Mouse (Mus musculus) frontal cortex, postnatal 36 days (tissue): ENCODE results near the gene Rrp12.

ENCODE experiments used
- DNase-seq, 2 experiments: peaks; one replicate each; pipeline ENCODE4 v3.0.0; 2022; ENCODE audit warnings: low spot score in 2 of 2

Rrp12 gene

GRCm38 (mm10) chr19:41829381-41830105, 66.4 kb downstream of the Rrp12 start, which contains the start of gene Frat1:
Frat1 (plus strand) TSS chr19:41829970.
- DNase-seq = peak; percentile 93 to 94

GRCm38 (mm10) chr19:41828941-41829340, 67.0 kb downstream of the Rrp12 start:
- no peak for DNase-seq

- no peak for DNase-seq
Measured at GRCm38 (mm10) chr19:41826529-41826928, 69.4 kb downstream of the Rrp12 start.

GRCm38 (mm10) chr19:41824950-41825349, 71.0 kb downstream of the Rrp12 start:
- no peak for DNase-seq

GRCm38 (mm10) chr19:41822589-41822988, 73.4 kb downstream of the Rrp12 start:
- DNase-seq = no peak

- DNase-seq = no peak
Measured at GRCm38 (mm10) chr19:41821436-41821835, 74.5 kb downstream of the Rrp12 start.

- no peak for DNase-seq
Measured at GRCm38 (mm10) chr19:41818749-41819148, 77.2 kb downstream of the Rrp12 start.

- no peak for DNase-seq
Measured at GRCm38 (mm10) chr19:41817325-41817724, 78.6 kb downstream of the Rrp12 start.

- no peak for DNase-seq
Measured at GRCm38 (mm10) chr19:41816915-41817314, 79.1 kb downstream of the Rrp12 start.

GRCm38 (mm10) chr19:41816410-41816809, 79.6 kb downstream of the Rrp12 start:
- DNase-seq = no peak

- DNase-seq = no peak
Measured at GRCm38 (mm10) chr19:41813374-41813773, 82.6 kb downstream of the Rrp12 start.
